Mouse (Mus musculus): ENCODE data around the gene Pln. TPM values are rescaled to one million over a fixed set of nuclear protein-coding genes. Genes with fewer than 3 reads are reported as not detected.

Pln gene
- polyA plus RNA-seq, 1 experiment, result 6.4 TPM

GRCm38 (mm10) chr10:53359016-53359415 is 21.5 kb downstream of the Pln start:
- no peak overlapping the region for H3K4me3 ChIP-seq (ENCODE audit: low read depth, low read length)
- no peak overlapping the region for H3K27ac ChIP-seq (ENCODE audit: insufficient read depth, low read depth, low read length)
- peaks cover 3% of the 10 kb centered on the region; the same call in 1 of the 2 replicates for H3K36me3 ChIP-seq (ENCODE audit: control insufficient read depth, insufficient read depth, low read length)
- no peaks in the 10 kb centered on the region for H3K4me1 ChIP-seq (ENCODE audit: control insufficient read depth, insufficient read depth, insufficient read length, low read length)
- TF ChIP-seq CTCF (IDR thresholded peaks at IDR 0.05; ENCODE audit: extremely low read depth, insufficient read length, insufficient replicate concordance, low read depth, low read length), result no peak
- no peak for TF ChIP-seq POLR2A (IDR thresholded peaks at IDR 0.05; ENCODE audit: low read depth, low read length)
- no peaks in the 10 kb centered on the region for H3K27me3 ChIP-seq (ENCODE audit: control insufficient read depth, insufficient read depth, low read length)
- 60% methylated on average over 3 of the region's 3 CpGs for WGBS

- Histone ChIP-seq H3K4me1 (ENCODE audit: control insufficient read depth, insufficient read depth, insufficient read length, low read length) (no peaks in the 10 kb centered on the region), H3K27ac (ENCODE audit: insufficient read depth, low read depth, low read length) (no peak overlapping the region), H3K36me3 (ENCODE audit: control insufficient read depth, insufficient read depth, low read length) (no peaks in the 10 kb centered on the region), H3K27me3 (ENCODE audit: control insufficient read depth, insufficient read depth, low read length) (no peaks in the 10 kb centered on the region), H3K4me3 (ENCODE audit: low read depth, low read length) (no peak overlapping the region)
- no peak for TF ChIP-seq POLR2A (IDR thresholded peaks at IDR 0.05; ENCODE audit: low read depth, low read length)
- TF ChIP-seq CTCF (IDR thresholded peaks at IDR 0.05; ENCODE audit: extremely low read depth, insufficient read length, insufficient replicate concordance, low read depth, low read length), result no peak
Measured at GRCm38 (mm10) chr10:53364311-53364710, 26.8 kb downstream of the Pln start.

- H3K27me3 ChIP-seq (ENCODE audit: control insufficient read depth, insufficient read depth, low read length), result no peaks in the 10 kb centered on the region
- no peaks in the 10 kb centered on the region for H3K36me3 ChIP-seq (ENCODE audit: control insufficient read depth, insufficient read depth, low read length)
- no peaks in the 10 kb centered on the region for H3K4me1 ChIP-seq (ENCODE audit: control insufficient read depth, insufficient read depth, insufficient read length, low read length)
- no peak overlapping the region for H3K4me3 ChIP-seq (ENCODE audit: low read depth, low read length)
- WGBS, result 96% methylated on average over 2 of the region's 2 CpGs
- H3K27ac ChIP-seq (ENCODE audit: insufficient read depth, low read depth, low read length), result no peak overlapping the region
- TF ChIP-seq CTCF (IDR thresholded peaks at IDR 0.05; ENCODE audit: extremely low read depth, insufficient read length, insufficient replicate concordance, low read depth, low read length), result no peak
- no peak for TF ChIP-seq POLR2A (IDR thresholded peaks at IDR 0.05; ENCODE audit: low read depth, low read length)
Measured at GRCm38 (mm10) chr10:53367265-53367664, 29.8 kb downstream of the Pln start.

- Histone ChIP-seq H3K4me1 (ENCODE audit: control insufficient read depth, insufficient read depth, insufficient read length, low read length) (no peaks in the 10 kb centered on the region), H3K4me3 (ENCODE audit: low read depth, low read length) (no peak overlapping the region), H3K36me3 (ENCODE audit: control insufficient read depth, insufficient read depth, low read length) (no peaks in the 10 kb centered on the region), H3K27me3 (ENCODE audit: control insufficient read depth, insufficient read depth, low read length) (peaks cover 2% of the 10 kb centered on the region; the same call in 1 of the 2 replicates), H3K27ac (ENCODE audit: insufficient read depth, low read depth, low read length) (no peak overlapping the region)
- WGBS, result 76% methylated on average over 6 of the region's 6 CpGs
- TF ChIP-seq CTCF (IDR thresholded peaks at IDR 0.05; ENCODE audit: extremely low read depth, insufficient read length, insufficient replicate concordance, low read depth, low read length) (no peak), POLR2A (IDR thresholded peaks at IDR 0.05; ENCODE audit: low read depth, low read length) (no peak)
Measured at GRCm38 (mm10) chr10:53373885-53374578, 36.6 kb downstream of the Pln start.

- Histone ChIP-seq H3K4me1 (ENCODE audit: control insufficient read depth, insufficient read depth, insufficient read length, low read length) (no peaks in the 10 kb centered on the region), H3K27me3 (ENCODE audit: control insufficient read depth, insufficient read depth, low read length) (peaks cover 10% of the 10 kb centered on the region), H3K4me3 (ENCODE audit: low read depth, low read length) (no peak overlapping the region), H3K36me3 (ENCODE audit: control insufficient read depth, insufficient read depth, low read length) (no peaks in the 10 kb centered on the region), H3K27ac (ENCODE audit: insufficient read depth, low read depth, low read length) (no peak overlapping the region)
- TF ChIP-seq CTCF (IDR thresholded peaks at IDR 0.05; ENCODE audit: extremely low read depth, insufficient read length, insufficient replicate concordance, low read depth, low read length) (no peak), POLR2A (IDR thresholded peaks at IDR 0.05; ENCODE audit: low read depth, low read length) (no peak)
Measured at GRCm38 (mm10) chr10:53377096-53377495, 39.6 kb downstream of the Pln start.

- H3K36me3 ChIP-seq (ENCODE audit: control insufficient read depth, insufficient read depth, low read length), result no peaks in the 10 kb centered on the region
- H3K27ac ChIP-seq (ENCODE audit: insufficient read depth, low read depth, low read length), result no peak overlapping the region
- H3K4me3 ChIP-seq (ENCODE audit: low read depth, low read length), result no peak overlapping the region
- peaks cover 10% of the 10 kb centered on the region for H3K27me3 ChIP-seq (ENCODE audit: control insufficient read depth, insufficient read depth, low read length)
- no peaks in the 10 kb centered on the region for H3K4me1 ChIP-seq (ENCODE audit: control insufficient read depth, insufficient read depth, insufficient read length, low read length)
- WGBS, result 84% methylated on average over 6 of the region's 6 CpGs
- TF ChIP-seq CTCF (IDR thresholded peaks at IDR 0.05; ENCODE audit: extremely low read depth, insufficient read length, insufficient replicate concordance, low read depth, low read length), result no peak
- TF ChIP-seq POLR2A (IDR thresholded peaks at IDR 0.05; ENCODE audit: low read depth, low read length), result no peak
Measured at GRCm38 (mm10) chr10:53378296-53378695, 40.8 kb downstream of the Pln start.

GRCm38 (mm10) chr10:53378981-53379708 is 41.7 kb downstream of the Pln start:
- Histone ChIP-seq H3K4me3 (ENCODE audit: low read depth, low read length) (peak overlapping the region; percentile 92), H3K4me1 (ENCODE audit: control insufficient read depth, insufficient read depth, insufficient read length, low read length) (no peaks in the 10 kb centered on the region), H3K27me3 (ENCODE audit: control insufficient read depth, insufficient read depth, low read length) (peaks cover 10% of the 10 kb centered on the region), H3K36me3 (ENCODE audit: control insufficient read depth, insufficient read depth, low read length) (no peaks in the 10 kb centered on the region), H3K27ac (ENCODE audit: insufficient read depth, low read depth, low read length) (peak overlapping the region; percentile 74; the same call in 1 of the 2 replicates)
- TF ChIP-seq CTCF (IDR thresholded peaks at IDR 0.05; ENCODE audit: extremely low read depth, insufficient read length, insufficient replicate concordance, low read depth, low read length) (no peak), POLR2A (IDR thresholded peaks at IDR 0.05; ENCODE audit: low read depth, low read length) (no peak)
- WGBS, result 2% methylated on average over 53 of the region's 59 CpGs

Measured in small intestine, adult 2 months (tissue).